Mouse (Mus musculus) embryonic fibroblast, embryonic 13.5 days (primary cell): ENCODE results near the gene Gpn2.

Source experiments
- CTCF ChIP-seq: IDR thresholded peaks from 2 replicates; pipeline ENCODE4 v1.5.1; 2011; ENCODE audit warnings: mild to moderate bottlenecking, control low read depth, low read length, moderate library complexity, borderline replicate concordance; ENCODE audit not compliant: insufficient read depth
- POLR2A ChIP-seq: IDR thresholded peaks from 2 replicates; pipeline ENCODE4 v1.6.1; 2011; ENCODE audit warnings: low read depth, mild to moderate bottlenecking, control low read depth, low read length, moderate library complexity

- TF ChIP-seq POLR2A (no peak), CTCF (no peak)
Observed at GRCm38 (mm10) chr4:133615416-133615815, 31.3 kb downstream of the Gpn2 start.
